ENCODE assay signal across 13 mouse cellular contexts in the genomic region with DNA sequence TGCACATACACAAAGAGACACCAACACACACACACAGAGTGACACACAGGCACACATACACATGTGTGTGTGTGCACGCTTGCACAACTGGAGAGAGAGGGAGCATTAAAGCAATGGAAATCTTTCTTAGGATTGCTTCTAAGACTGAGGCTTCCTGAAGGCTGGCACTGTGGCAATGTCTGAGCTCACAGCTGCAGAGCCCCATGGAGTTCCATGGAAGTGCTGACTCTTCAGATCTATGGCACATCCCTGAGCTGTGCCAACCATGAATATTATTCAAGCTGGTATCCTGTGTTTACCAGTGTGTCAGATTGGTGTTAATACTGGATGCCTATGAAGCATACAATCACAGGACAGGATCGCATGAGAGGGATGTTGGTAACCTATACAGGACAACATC.
"Had no signal": no experiment of that assay in that cellular context is flagged by ENCODE, and none has a peak within 500 bp of the region (broad histone marks: within the 10 kb centered on the region; RNA-seq: fewer than 3 reads in every experiment).

No protein-coding gene starts in this region.

- H3K36me3 ChIP-seq: kidney, embryonic 15.5 days; limb, embryonic 10.5 days; midbrain, embryonic 10.5 days; neural tube, embryonic 15.5 days had no signal

- H3K4me2 ChIP-seq: kidney, embryonic 15.5 days; liver, embryonic 11.5 days; lung, embryonic 14.5 days; neural tube, embryonic 15.5 days had no signal

- H3K27ac ChIP-seq: kidney, embryonic 15.5 days; limb, embryonic 10.5 days; midbrain, embryonic 10.5 days; neural tube, embryonic 15.5 days had no signal

- H3K4me1 ChIP-seq: kidney, embryonic 15.5 days; midbrain, embryonic 10.5 days; neural tube, embryonic 15.5 days had no signal

- H3K9ac ChIP-seq: kidney, embryonic 15.5 days; lung, embryonic 14.5 days; neural tube, embryonic 15.5 days had no signal

- DNase-seq: kidney, postnatal 14 days; lung, embryonic 14.5 days; lung, postnatal 10 days; lung, postnatal 4 days; right cerebral cortex, adult 18-20 months; right cerebral cortex, postnatal 25 days; thymus, postnatal 36 days had no signal

- H3K9me3 ChIP-seq: kidney, embryonic 15.5 days; limb, embryonic 10.5 days; midbrain, embryonic 10.5 days; neural tube, embryonic 15.5 days had no signal

- H3K27me3 ChIP-seq: kidney, embryonic 15.5 days; neural tube, embryonic 15.5 days had no signal

- H3K4me3 ChIP-seq: kidney, embryonic 15.5 days; limb, embryonic 10.5 days; midbrain, embryonic 10.5 days; myocyte; neural tube, embryonic 15.5 days had no signal
